Mouse (Mus musculus) activated CD4-positive, CD25-positive, alpha-beta regulatory T cell, adult 4 months (primary cell): ENCODE measurements around the gene Snx8. TPM values are rescaled to one million over a fixed set of nuclear protein-coding genes. Genes with fewer than 3 reads are reported as not detected.
A peak's percentile ranks its signal among the peaks of the same experiment; 100 is the strongest.

Source experiments
- ATAC-seq: one replicate; pipeline ENCODE4 v1.8.0; 2017
- polyA plus RNA-seq, 2 experiments: library from polyadenylated mRNA; unstranded; fragments of 100-300 nt; shearing (Covaris generic); gene quantifications; one replicate each; pipeline ENCODE4 v1.2.1; 2017

Gene Snx8
- polyA plus RNA-seq, result 1 to 10 TPM in 1 of 2 experiments, under 1 TPM in 1; 0.26 to 1.3 TPM

GRCm38 (mm10) chr5:140388588-140389576 lies at the start of gene Snx8:
Gene Snx8, minus strand, starts transcription at chr5:140389262.
- peak; percentile 49 for ATAC-seq

- no peak for ATAC-seq
Observed at GRCm38 (mm10) chr5:140425016-140425783, 36.1 kb upstream of the Snx8 start.

GRCm38 (mm10) chr5:140420616-140421015 lies 31.6 kb upstream of the Snx8 start:
- ATAC-seq, result no peak

DNA sequence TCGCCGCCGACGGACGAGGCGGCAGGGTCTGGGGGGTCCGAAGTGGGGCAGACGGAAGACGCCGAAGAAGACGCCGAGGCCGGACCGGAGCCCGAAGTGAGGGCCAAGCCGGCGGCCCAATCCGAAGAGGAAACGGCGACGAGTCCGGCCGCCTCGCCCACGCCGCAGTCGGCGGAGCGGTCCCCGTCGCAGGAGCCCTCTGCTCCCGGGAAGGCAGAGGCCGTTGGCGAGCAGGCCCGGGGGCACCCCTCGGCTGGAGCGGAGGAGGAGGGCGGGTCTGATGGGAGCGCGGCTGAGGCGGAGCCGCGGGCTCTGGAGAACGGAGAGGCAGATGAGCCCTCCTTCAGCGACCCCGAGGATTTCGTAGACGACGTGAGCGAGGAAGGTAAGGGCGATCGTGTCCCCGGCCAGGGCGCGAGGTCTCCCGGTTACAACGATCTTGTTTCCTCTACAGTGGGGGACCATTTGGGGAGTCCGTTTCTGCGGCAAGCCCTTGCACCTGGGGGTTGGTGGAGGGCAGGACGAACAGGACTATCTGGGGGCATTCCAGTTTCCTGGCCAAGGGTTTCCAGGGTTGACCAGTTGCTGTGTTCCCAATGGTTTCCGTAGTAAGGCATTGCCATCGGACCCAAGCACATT lies 30.5 kb upstream of the Snx8 start:
- no peak for ATAC-seq

DNA sequence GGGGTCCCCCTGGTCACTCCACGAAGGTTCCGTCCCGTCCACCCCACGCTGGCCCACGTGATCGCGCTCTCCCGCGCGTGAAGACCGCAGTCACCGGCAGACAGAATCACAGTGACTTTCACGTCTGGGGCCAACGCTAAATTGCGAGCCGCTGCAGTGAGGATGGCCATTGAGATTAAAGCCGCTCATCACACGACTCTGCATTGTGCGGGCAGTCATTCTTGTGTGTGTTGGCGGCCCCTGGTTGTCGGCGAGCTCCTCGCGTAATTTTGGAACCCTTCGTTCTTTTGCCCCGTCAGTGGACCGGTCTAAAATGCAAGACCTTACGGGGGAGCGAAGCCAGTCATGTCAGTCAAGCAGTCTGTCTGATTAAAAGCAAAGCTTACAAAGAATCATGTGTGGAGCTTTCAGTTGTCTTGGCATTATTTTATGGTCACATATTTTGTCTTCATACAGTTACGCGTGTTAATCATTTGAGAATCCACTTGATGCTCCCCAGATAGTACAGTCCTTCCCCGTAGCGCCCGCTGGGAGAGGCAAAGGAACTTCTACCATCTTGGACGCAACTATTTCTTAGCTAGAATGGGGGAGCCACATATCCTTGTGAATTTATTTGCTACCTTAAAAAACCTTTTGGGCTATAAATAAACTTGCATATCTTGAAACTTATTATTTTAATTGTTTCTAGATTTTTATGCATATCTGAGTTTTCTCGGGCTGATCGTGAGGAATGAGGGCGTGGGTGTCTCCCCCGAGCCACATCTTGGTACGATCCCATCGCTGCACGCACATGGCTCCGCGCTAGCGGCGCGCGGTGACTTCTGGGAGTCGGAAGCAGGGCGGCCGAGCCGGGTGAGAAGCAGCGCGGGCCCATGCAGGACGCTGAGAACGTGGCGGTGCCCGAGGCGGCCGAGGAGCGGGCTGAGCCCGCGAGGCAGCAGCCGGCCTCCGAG lies 29.7 kb upstream of the Snx8 start, which contains the start of gene Eif3b:
TSS of gene Eif3b (plus strand) at position 840 of the 953 bp plus-strand sequence.
- ATAC-seq, result peak; percentile 89

- no peak for ATAC-seq
Observed at GRCm38 (mm10) chr5:140418106-140418488, 29.0 kb upstream of the Snx8 start.

GRCm38 (mm10) chr5:140414647-140415046 lies 25.6 kb upstream of the Snx8 start:
- ATAC-seq, result no peak

- ATAC-seq, result no peak
Observed at GRCm38 (mm10) chr5:140411339-140411738, 22.3 kb upstream of the Snx8 start.

DNA sequence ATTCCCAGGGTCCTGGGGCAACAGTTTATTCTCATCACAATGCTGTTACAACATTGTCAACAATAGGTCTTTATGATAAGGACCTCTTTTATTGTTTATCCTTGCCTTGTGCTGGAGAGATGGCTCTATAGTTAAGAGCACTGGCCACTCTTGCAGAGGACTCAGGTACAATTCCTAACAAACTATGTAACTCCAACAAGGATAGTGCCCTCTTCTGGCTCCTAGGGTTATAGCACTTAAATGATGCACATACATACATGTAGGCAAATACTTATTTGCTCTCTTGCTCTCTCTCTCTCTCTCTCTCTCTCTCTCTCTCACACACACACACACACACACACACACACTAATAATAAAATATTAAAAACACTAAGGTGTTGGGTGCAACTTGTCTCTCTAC lies 19.7 kb upstream of the Snx8 start:
- ATAC-seq, result no peak

- ATAC-seq, result no peak
Observed at GRCm38 (mm10) chr5:140406666-140407065, 17.6 kb upstream of the Snx8 start.

DNA sequence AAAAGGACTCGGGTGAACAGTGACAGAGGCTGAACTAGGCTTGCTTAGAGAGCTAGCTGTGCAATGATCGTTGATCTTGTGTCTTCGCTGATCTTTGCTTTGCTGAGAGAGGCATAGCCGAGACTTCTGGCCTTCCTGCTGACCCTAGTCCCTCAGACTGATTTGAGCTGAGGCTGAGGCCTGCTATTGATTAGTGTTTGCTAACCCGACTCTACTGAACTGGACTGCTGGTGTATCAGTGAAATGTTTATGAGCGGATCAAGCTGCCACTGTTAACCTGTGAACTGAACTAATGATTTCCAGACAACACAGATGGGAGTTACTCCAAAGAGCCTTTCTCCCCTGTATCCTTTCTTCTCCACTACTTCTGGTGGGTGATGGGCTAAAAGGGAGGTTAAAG lies 16.1 kb upstream of the Snx8 start:
- no peak for ATAC-seq

DNA sequence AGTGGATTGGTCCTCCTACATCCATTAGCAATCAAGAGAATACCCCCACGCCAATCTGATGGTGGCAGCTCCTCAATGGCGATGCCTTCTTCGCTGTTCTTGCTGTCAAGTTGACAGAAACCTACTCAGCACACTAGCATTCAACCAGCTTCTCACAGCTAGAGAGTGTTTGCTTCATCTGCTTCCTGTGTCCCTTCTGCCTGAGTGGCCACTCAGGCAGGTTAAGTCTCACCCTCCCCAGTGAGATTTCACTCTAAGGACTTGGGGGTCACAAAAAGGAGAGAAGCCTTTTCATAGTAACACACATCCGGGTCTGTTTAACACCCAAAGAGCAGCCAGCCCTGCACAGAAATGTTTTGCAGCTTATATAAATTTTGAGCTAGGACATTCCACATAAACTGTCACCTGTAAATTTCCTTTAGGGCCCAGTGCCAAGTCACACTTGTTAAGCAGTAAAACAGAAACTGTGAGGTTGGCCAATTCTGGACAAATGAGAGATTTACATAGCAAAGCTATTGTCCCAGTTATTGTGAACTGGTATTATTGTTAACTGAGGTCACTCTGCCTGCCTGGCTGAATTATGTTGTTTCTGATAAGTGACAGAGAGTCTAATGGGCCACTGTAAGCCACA lies 13.7 kb upstream of the Snx8 start:
- no peak for ATAC-seq

DNA sequence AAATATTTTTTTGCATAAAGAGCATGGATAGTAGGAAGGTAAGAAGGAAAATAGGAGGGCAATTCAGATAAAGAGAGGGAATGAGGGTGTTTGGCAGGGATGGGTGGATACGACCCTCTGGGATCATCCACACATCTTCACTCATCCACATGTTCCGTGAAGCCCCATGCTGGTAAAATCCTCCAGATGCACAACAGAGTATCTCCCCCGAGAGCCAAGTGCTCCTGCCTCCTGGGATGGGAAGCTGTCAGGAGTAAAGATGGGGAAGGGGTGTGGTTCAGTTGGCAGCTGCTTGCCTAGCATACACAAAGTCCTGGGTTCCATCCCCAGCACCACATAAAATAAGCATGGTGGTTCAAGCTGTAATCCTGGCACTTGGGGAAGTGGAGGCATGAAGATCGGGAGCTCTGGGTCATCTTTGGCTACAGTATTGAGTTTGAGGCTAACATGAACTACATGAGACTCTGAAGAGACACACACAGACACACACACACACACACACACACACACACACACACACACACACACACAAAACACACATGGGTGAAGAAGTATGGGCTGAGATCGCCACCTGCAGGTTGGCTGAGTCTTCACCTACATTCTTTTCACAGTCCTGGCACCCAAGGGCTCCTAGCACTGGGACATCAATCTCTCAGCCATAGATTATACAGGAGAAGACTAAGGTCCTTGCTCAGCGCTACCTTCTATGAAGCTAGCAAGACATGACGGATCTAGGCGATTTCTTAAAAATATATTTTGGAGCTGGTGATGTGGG lies 7.3 kb upstream of the Snx8 start:
- no peak for ATAC-seq

DNA sequence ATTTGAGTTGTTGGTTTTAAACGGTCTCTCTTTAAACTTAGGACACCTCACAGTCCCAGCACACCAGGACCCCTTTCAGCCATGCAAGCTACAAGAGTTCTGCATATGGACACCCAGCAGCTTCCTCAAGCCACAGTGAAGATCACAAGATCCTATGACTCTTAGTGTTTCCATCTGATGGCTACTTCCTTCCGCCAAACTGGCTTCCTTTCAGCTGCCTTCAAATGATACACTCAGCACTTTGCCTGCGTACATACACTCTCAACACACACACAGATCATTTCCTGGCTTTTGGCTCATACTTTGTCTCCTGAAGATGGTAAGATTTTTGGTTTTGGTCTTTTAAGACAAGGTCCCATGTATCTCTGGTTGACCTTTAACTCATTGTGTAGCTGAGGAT lies 3.6 kb upstream of the Snx8 start:
- ATAC-seq, result no peak

GRCm38 (mm10) chr5:140391981-140392380 lies 2.9 kb upstream of the Snx8 start:
- ATAC-seq, result no peak

GRCm38 (mm10) chr5:140391435-140391834 lies 2.4 kb upstream of the Snx8 start:
- ATAC-seq, result no peak

DNA sequence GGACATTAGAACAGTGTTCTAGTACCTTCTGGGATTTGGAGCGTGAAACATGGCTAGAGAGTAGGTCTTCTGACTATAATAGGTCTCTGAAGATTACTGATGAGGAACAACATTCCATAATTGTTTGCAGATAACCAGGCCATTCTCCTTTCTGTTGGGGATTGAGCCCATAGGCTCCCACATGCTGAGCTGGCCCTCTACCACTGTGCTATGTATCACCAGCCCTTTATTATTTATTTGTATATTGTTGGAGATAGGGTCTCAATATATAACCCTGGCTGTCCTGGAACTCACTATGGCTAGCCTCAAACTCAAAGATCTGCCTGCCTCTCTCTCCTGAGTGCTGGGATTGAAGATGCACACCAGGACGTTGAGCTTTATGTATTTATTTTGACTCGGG lies 585 bp upstream of the Snx8 start:
- ATAC-seq, result no peak

- no peak for ATAC-seq
Observed at GRCm38 (mm10) chr5:140387816-140388510, 1.1 kb downstream of the Snx8 start.

DNA sequence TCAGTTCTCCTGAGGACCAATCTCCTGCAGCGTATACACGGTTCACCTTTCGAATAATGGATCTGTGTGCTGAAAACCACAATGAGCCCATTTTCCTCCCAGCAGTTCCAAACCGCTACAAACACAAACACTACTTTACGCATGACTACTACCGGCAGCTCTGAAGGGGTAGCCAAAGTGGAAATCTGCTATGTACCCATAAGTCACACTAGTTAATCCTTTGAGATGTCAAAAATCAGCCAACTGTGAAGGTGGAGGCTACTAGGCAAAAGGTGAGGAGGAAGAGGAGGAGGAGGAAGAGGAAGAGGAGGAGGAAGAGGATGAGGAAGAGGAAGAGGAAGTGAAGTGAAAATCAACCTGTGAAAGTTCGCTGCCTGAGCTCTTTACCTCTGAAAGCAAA lies 1.8 kb downstream of the Snx8 start:
- ATAC-seq, result no peak

DNA sequence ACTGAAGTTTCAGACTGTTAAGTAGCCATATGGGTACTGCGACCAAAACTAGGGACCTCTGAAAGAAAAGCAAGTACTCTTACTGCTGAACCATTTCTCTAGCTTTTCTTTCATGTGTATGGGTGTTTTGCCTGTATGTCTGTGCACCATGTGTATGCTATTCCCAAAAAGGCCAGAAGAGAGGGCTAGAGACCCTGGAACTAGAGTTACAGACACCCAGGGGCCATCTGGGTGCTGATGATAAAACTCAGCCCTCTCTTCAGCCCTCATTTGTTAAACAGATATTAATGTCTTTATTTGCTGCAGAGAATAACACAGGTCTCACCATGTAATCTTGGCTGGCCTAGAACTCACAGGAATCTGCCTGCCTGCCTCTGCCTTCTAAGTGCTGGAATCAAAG lies 4.6 kb downstream of the Snx8 start:
- no peak for ATAC-seq
